Comparison of ENCODE assay signal across 32 mouse cellular contexts in the genomic region with DNA sequence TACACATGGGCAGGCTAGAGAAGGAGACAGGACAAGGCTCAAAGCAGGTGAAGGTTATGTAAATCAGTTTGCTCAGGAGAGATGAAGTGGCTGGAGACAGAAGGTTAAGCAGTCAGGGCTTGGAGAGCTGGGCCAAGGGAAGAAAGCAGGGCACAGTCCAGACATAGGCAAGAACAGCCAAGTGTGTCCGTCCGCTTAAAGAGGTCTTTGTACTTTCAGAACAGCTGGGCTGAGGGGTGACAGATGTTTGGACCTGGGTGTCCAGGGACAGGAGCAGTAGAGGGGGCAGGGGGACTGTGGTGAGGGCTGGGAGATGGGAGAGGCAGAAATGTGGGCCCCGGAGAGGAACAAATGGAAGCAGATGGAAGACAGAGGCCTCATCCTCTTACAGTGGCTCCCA. TPM values are rescaled to one million over a fixed set of nuclear protein-coding genes. Genes with fewer than 3 reads are reported as not detected.
DNase-seq lines count a peak whose midpoint lies in the region; ATAC-seq and TF ChIP-seq lines count a peak whose summit lies in the region.
"Had no signal": no experiment of that assay in that cellular context is flagged by ENCODE, and none has a peak within 500 bp of the region (broad histone marks: within the 10 kb centered on the region; RNA-seq: fewer than 3 reads in every experiment).

No protein-coding gene starts in this region.

- DNase-seq in cerebellum, adult 9-11 months, result peak; percentile 12
- DNase-seq in cerebellum, adult 9-10 months, result no peak
- no peak for DNase-seq in hindbrain, embryonic 10.5 days (ENCODE audit: low spot score)
- DNase-seq in hindbrain, postnatal 0 days (ENCODE audit: low spot score), result no peak
- no peak for DNase-seq in kidney, postnatal 0 days (ENCODE audit: low spot score)
- DNase-seq in kidney, adult 18-20 months, result no peak
- no peak for DNase-seq in embryonic facial prominence, embryonic 14.5 days (ENCODE audit: low spot score)
- no peak for DNase-seq in left cerebral cortex, adult 9 months (ENCODE audit: low spot score in 2 of 2)
- DNase-seq: adrenal gland, adult 2 months; adrenal gland, postnatal 36 days; cerebellum, adult 18-20 months; cerebellum, postnatal 25 days; forebrain, postnatal 0 days; gastrocnemius, postnatal 10 days; heart, postnatal 36 days; left cerebral cortex, postnatal 4 days; liver; lung, adult 2 months; lung, postnatal 10 days; midbrain, embryonic 14.5 days had no signal

- WGBS in hindbrain, embryonic 10.5 days, result 74% methylated on average over 3 of the region's 3 CpGs
- WGBS in hindbrain, postnatal 0 days, result 74% methylated on average over 3 of the region's 3 CpGs
- 70% methylated on average over 3 of the region's 3 CpGs for WGBS in kidney, postnatal 0 days
- 86% methylated on average over 3 of the region's 3 CpGs for WGBS in embryonic facial prominence, embryonic 14.5 days

- H3K4me1 ChIP-seq in hindbrain, embryonic 10.5 days (replicated peaks), result peaks cover 48% of the 10 kb centered on the region
- peaks cover 9% of the 10 kb centered on the region for H3K4me1 ChIP-seq in hindbrain, postnatal 0 days (ENCODE audit: insufficient read depth, low read length)
- peaks cover 3% of the 10 kb centered on the region for H3K4me1 ChIP-seq in kidney, postnatal 0 days (replicated peaks; ENCODE audit: insufficient read depth, low read length)
- H3K4me1 ChIP-seq in embryonic facial prominence, embryonic 14.5 days (ENCODE audit: control insufficient read depth, insufficient read depth, low read length), result 0 out of 2 replicates have a peak, but pooled peaks cover 7% of the 10 kb centered on the region

- no peak for TF ChIP-seq CTCF in hindbrain, postnatal 0 days (IDR thresholded peaks at IDR 0.05; ENCODE audit: low read depth)
- no peak for TF ChIP-seq CTCF in kidney, postnatal 0 days (IDR thresholded peaks at IDR 0.05; ENCODE audit: low read depth)

- H3K36me3 ChIP-seq in hindbrain, embryonic 10.5 days, result peaks cover 47% of the 10 kb centered on the region
- H3K36me3 ChIP-seq in hindbrain, postnatal 0 days (ENCODE audit: insufficient read depth, low read length), result peaks cover 16% of the 10 kb centered on the region; the same call in 1 of the 2 replicates
- peaks cover 19% of the 10 kb centered on the region for H3K36me3 ChIP-seq in kidney, postnatal 0 days (ENCODE audit: insufficient read depth, low read length)
- peaks cover 56% of the 10 kb centered on the region for H3K36me3 ChIP-seq in embryonic facial prominence, embryonic 14.5 days (ENCODE audit: control insufficient read depth, insufficient read depth, low read length)

- H3K9me3 ChIP-seq in hindbrain, embryonic 10.5 days, result no peaks in the 10 kb centered on the region
- H3K9me3 ChIP-seq in hindbrain, postnatal 0 days (ENCODE audit: low read length), result no peaks in the 10 kb centered on the region
- H3K9me3 ChIP-seq in kidney, postnatal 0 days (replicated peaks; ENCODE audit: low read length), result no peaks in the 10 kb centered on the region
- H3K9me3 ChIP-seq in embryonic facial prominence, embryonic 14.5 days (ENCODE audit: control insufficient read depth, low read length), result no peaks in the 10 kb centered on the region
- H3K9me3 ChIP-seq: forebrain, embryonic 12.5 days; hindbrain, embryonic 13.5 days; neural tube, embryonic 12.5 days had no signal

- 0 out of 2 replicates have a peak overlapping the region, but pooled peaks have one; percentile 26 for H3K27ac ChIP-seq in hindbrain, embryonic 10.5 days
- no peak overlapping the region for H3K27ac ChIP-seq in hindbrain, postnatal 0 days
- no peak overlapping the region for H3K27ac ChIP-seq in kidney, postnatal 0 days
- no peak overlapping the region; the same call in 1 of the 2 replicates for H3K27ac ChIP-seq in embryonic facial prominence, embryonic 14.5 days (replicated peaks; ENCODE audit: low read depth, low read length)
- H3K27ac ChIP-seq: forebrain, embryonic 12.5 days; hindbrain, embryonic 13.5 days; layer of hippocampus, adult 2 months; left cerebral cortex, adult 2 months; liver, embryonic 14.5 days; macrophage; neural tube, embryonic 12.5 days had no signal

- peaks cover 10% of the 10 kb centered on the region; the same call in 1 of the 2 replicates for H3K27me3 ChIP-seq in hindbrain, embryonic 10.5 days (ENCODE audit: insufficient read depth, poor library complexity, severe bottlenecking)
- no peaks in the 10 kb centered on the region for H3K27me3 ChIP-seq in hindbrain, postnatal 0 days (ENCODE audit: insufficient read depth, low read length)
- no peaks in the 10 kb centered on the region for H3K27me3 ChIP-seq in kidney, postnatal 0 days (ENCODE audit: insufficient read depth, low read length)
- no peaks in the 10 kb centered on the region for H3K27me3 ChIP-seq in embryonic facial prominence, embryonic 14.5 days (replicated peaks; ENCODE audit: control insufficient read depth, insufficient read depth, low read length)
- H3K27me3 ChIP-seq: forebrain, embryonic 12.5 days; hindbrain, embryonic 13.5 days; neural tube, embryonic 12.5 days had no signal

- no peak overlapping the region for H3K4me3 ChIP-seq in hindbrain, embryonic 10.5 days
- H3K4me3 ChIP-seq in hindbrain, postnatal 0 days (ENCODE audit: low read length), result no peak overlapping the region
- no peak overlapping the region for H3K4me3 ChIP-seq in kidney, postnatal 0 days (replicated peaks; ENCODE audit: low read depth, low read length)
- H3K4me3 ChIP-seq in embryonic facial prominence, embryonic 14.5 days (ENCODE audit: low read depth, low read length), result no peak overlapping the region
- H3K4me3 ChIP-seq: forebrain, embryonic 12.5 days; hindbrain, embryonic 13.5 days; layer of hippocampus, adult 2 months; left cerebral cortex, adult 2 months; neural tube, embryonic 12.5 days had no signal

- no peak for ATAC-seq in hindbrain, postnatal 0 days
- ATAC-seq in kidney, postnatal 0 days (replicated peaks; ENCODE audit: low FRiP score, low read depth), result 0 out of 2 replicates have a peak, but pooled peaks have one; percentile 15
- peak; percentile 6; the same call in 1 of the 2 replicates for ATAC-seq in embryonic facial prominence, embryonic 14.5 days (ENCODE audit: low read depth)
- ATAC-seq: activated CD4-positive, CD25-positive, alpha-beta regulatory T cell, adult 4 months; forebrain, postnatal 0 days; intestine, postnatal 0 days had no signal

- H3K4me2 ChIP-seq in hindbrain, postnatal 0 days (ENCODE audit: low read depth, low read length), result no peak overlapping the region
- no peak overlapping the region for H3K4me2 ChIP-seq in kidney, postnatal 0 days (ENCODE audit: low read length)
- no peak overlapping the region for H3K4me2 ChIP-seq in embryonic facial prominence, embryonic 14.5 days (ENCODE audit: low read depth, low read length)
- H3K4me2 ChIP-seq: forebrain, embryonic 12.5 days; heart, embryonic 11.5 days; hindbrain, embryonic 13.5 days; neural tube, embryonic 12.5 days had no signal

- no peak overlapping the region for H3K9ac ChIP-seq in hindbrain, postnatal 0 days (replicated peaks; ENCODE audit: low read length)
- no peak overlapping the region for H3K9ac ChIP-seq in kidney, postnatal 0 days (ENCODE audit: low read depth, low read length)
- no peak overlapping the region for H3K9ac ChIP-seq in embryonic facial prominence, embryonic 14.5 days (ENCODE audit: low read depth, low read length)
- H3K9ac ChIP-seq: forebrain, embryonic 12.5 days; forebrain, postnatal 0 days; hindbrain, embryonic 13.5 days; liver, embryonic 14.5 days; neural tube, embryonic 12.5 days had no signal

RNA-seq across cellular contexts. Expression of gene Igfbp5, which starts 10.4 kb away (rescaled TPM):
- polyA plus RNA-seq in hindbrain, embryonic 10.5 days (2016; fragmentation: Nextera tagmentation; extraction: Ambion mirVana), result 35.4 and 40.7 TPM in 2 replicates
- 127 and 131 TPM in 2 replicates for total RNA-seq in hindbrain, postnatal 0 days (2014; rRNA removed)
- 40.0 and 44.6 TPM in 2 replicates for polyA plus RNA-seq in hindbrain, postnatal 0 days (2015; fragmentation: Nextera tagmentation; extraction: Ambion mirVana)
- 87.7 and 95.0 TPM in 2 replicates for polyA plus RNA-seq in kidney, postnatal 0 days (2015; fragmentation: Nextera tagmentation; extraction: Ambion mirVana)
- polyA plus RNA-seq in embryonic facial prominence, embryonic 14.5 days (2014; fragmentation: Nextera tagmentation; extraction: Ambion mirVana), result 131 and 138 TPM in 2 replicates
- total RNA-seq: granulocyte monocyte progenitor cell, adult 5-6 weeks; megakaryocyte-erythroid progenitor cell, adult 5-6 weeks had no signal
- polyA plus RNA-seq: activated CD4-positive, CD25-positive, alpha-beta regulatory T cell, adult 4 months had no signal

RNA-seq across cellular contexts. Expression of gene Igfbp2, which starts 40.0 kb away (rescaled TPM):
- polyA plus RNA-seq in hindbrain, embryonic 10.5 days (2016; fragmentation: Nextera tagmentation; extraction: Ambion mirVana), result 493 and 750 TPM in 2 replicates
- 686 and 698 TPM in 2 replicates for total RNA-seq in hindbrain, postnatal 0 days (2014; rRNA removed)
- 470 and 480 TPM in 2 replicates for polyA plus RNA-seq in hindbrain, postnatal 0 days (2015; fragmentation: Nextera tagmentation; extraction: Ambion mirVana)
- 116 and 123 TPM in 2 replicates for polyA plus RNA-seq in kidney, postnatal 0 days (2015; fragmentation: Nextera tagmentation; extraction: Ambion mirVana)
- 446 and 451 TPM in 2 replicates for polyA plus RNA-seq in embryonic facial prominence, embryonic 14.5 days (2014; fragmentation: Nextera tagmentation; extraction: Ambion mirVana)
- total RNA-seq: granulocyte monocyte progenitor cell, adult 5-6 weeks; megakaryocyte-erythroid progenitor cell, adult 5-6 weeks had no signal
- polyA plus RNA-seq: activated CD4-positive, CD25-positive, alpha-beta regulatory T cell, adult 4 months; macrophage had no signal
